Mouse (Mus musculus) erythroblast, embryonic 14.5 days (primary cell): ENCODE data around the gene Gm10837.

Source experiments
- GATA1 ChIP-seq: IDR thresholded peaks from 2 replicates; pipeline ENCODE4 v1.6.1; 2012; ENCODE audit warnings: low read length, inconsistent platforms, mixed read lengths
- TAL1 ChIP-seq: IDR thresholded peaks from 3 replicates; pipeline ENCODE4 v1.6.1; 2012; ENCODE audit warnings: low read length, inconsistent platforms, mixed read lengths

DNA sequence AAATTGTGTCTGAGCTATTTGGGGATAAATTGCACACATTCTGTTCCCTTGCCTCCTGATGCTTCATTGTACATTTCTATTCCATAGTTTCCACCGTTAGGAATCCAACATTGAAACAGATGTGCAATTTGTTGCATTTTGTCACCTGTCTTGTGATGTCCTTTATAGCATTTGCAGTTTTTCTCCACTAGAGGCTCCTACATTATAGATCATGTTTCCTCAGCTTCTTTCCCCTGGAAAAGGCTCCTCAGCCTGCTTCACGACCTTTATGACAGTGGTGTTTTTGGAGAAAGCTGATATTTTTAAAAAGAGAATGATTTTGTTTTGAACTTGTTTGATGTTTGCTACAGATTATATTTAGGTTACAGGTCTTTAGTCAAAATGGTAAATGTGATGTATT is 18.7 kb downstream of the Gm10837 start:
- no peak for TF ChIP-seq GATA1
- TF ChIP-seq TAL1, result no peak
